Mouse (Mus musculus): Measurements from ENCODE around the gene Tpm4. TPM values are rescaled to one million over a fixed set of nuclear protein-coding genes. Genes with fewer than 3 reads are reported as not detected.
A peak's percentile ranks its signal among the peaks of the same experiment; 100 is the strongest.
"Not testable (repeated sequence)": the region's sequence is repeated elsewhere in the genome, so short reads cannot be mapped to it uniquely, and the experiment has no call there.

The Tpm4 gene
- total RNA-seq (2021): 10 to 100 TPM; 86.3 to 97.2 TPM

DNA sequence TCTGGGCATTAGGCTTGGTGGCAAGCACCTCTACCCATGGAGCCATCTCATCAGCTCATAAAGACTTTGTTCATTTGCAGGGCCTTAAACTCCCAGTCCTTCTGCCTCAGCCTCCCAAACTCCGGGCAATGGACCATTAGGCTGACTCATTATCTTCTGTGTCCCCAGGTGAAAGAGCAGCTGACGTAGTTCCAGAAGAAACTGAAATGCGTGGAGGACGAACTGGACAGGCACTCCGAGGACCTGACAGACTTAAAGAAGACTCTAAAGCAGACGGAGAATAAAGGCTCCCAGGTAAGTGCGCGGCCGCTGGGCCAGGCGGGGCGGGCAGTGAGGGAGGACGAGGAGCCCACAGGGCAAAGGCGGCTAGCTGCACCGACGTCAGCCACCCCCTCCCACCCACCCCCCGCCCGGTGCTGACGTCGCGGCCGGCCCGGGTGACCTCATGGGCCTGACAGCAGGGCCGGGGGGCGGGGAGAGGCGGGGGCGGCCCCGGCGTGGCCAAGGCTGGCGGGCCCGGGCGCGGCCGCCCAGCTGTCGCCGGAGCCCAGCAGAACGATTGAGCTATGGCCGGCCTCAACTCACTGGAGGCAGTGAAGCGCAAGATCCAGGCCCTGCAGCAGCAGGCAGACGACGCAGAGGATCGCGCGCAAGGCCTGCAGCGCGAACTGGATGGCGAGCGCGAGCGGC lies at the start of gene Tpm4:
Gene Tpm4, plus strand, starts transcription at position 220 of the 690 bp plus-strand sequence.
- intact Hi-C loops (cut with DNase I): loop anchor here (10.0 kb wide), 1 partner anchor 210 kb away; no protein-coding TSS in a partner anchor
- DNase-seq: peak; percentile 77 to 79

DNA sequence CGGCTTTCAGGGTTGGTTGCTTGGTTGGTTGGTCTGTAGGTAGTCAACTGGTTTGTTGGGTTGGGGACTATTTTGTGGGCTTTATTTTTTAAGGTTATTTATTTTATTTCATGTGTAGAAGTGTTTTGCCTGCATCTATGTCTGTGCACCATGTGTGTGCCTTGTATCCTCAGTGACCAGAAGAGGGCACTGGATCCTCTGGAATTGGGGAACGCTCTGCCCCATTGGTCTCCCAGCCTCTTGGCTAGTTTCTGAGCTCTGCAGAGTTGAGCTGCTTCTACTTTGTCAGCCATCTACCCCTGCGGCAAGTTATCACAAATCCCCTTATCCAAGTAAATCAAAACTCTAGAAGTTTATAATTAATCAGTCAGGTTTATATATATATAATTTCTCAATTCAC lies 47.2 kb upstream of the Tpm4 start:
- intact Hi-C loops (cut with DNase I): not testable (repeated sequence)

DNA sequence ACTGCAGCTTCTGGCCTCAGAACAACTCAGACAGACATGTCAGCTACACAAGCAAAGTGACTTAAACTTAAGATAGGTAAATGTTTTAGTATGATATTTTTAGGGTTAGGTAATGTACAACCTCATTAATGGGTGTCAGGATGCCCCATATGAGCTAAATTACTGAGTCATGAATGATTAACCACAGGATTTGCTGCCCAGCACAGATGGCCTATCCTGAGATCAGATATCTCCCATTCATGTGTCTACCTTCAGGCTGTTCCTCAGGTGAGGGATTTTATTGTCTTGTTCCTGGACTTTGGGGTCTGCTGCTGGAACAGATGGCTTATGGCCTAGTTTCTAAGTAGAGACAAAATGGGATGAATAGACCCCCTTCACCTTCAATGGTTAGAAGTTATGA lies 38.1 kb upstream of the Tpm4 start:
- DNase-seq; intact Hi-C loops (cut with DNase I): not testable (repeated sequence)

More for the DNA sequence above, 47.2 kb upstream of the Tpm4 start:
- not testable (repeated sequence) for DNase-seq

DNA sequence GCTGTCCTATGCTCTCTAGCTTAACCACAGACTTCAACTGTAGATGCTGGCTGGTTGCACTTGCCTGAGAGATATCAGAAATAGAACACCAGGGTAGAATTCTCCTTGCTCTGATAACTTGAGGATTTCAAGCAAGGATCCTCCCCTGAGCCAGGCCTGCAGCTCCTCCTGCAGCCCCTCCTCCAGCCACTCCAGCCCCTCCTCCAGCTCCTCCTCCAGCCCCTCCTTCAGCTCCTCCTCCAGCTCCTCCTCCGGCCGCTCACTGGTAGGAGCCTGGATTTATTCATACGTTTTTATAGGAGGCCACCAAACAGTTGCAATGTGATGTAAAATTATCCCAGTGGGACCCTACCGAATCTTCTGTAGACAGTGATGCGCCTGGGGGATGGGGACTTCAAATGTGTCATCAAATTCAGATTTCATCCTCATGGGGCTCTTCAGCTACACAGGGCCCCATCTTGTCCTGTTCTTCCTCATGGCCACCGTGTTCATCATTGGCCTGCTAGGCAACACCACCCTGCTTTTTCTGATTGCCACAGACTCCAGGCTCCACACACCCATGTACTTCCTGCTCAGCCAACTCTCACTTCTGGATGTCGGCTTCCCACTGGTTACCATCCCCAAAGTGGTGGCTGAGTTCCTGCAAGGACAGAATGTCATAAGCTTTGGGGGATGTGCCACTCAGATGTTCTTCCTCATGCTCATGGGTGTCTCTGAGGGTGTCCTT lies 35.2 kb upstream of the Tpm4 start:
- intact Hi-C loops (cut with DNase I): loop anchor here (1.0 kb wide), 1 partner anchor 97 kb away; no protein-coding TSS in a partner anchor
- peak; percentile 22 to 33 for DNase-seq

DNA sequence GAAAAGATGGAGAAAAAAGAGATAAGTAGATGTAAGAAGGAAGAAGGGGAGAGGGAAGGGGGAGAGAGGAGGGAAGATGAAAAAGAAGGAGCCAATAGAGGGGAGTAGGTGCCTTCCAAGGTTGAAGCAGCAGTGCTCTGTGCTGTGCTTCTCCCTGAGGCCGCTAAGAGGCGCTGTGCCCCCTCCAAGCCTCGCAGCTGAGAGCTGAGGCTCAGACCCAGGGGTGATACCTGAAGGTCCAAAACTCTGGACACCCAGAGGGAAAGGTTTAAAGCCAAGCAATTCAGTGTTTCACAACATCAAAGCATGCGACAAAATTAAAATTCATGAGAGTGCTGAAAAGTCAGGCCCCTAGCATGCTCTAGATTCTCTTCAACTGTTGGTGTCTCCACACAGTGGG lies 29.6 kb upstream of the Tpm4 start:
- intact Hi-C loops (cut with DNase I): no loop called here
- DNase-seq: no peak

DNA sequence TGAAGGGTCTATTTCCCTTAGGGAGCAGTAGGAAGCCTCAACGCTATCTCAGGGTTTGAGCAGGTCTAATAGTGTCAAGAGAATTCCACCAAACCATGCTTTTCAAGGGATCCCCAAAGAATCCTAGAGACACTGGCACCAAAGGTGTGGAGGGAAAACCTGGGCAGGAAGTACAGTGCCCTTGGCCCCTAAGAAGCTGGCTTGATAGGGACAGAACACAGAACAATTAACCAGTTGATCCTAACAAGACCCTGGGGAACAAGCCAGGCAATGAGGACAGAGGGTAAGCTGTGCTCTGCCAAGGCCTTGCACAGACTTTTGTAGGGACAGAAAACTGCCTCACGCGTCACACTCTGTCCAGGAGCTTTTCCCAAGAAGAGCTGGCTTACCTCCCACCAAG lies 28.0 kb upstream of the Tpm4 start, which contains the start of gene Olfr374:
Gene Olfr374, plus strand, starts transcription at position 301 of the 400 bp plus-strand sequence.
- DNase-seq: no peak
- intact Hi-C loops (cut with DNase I): no loop called here

DNA sequence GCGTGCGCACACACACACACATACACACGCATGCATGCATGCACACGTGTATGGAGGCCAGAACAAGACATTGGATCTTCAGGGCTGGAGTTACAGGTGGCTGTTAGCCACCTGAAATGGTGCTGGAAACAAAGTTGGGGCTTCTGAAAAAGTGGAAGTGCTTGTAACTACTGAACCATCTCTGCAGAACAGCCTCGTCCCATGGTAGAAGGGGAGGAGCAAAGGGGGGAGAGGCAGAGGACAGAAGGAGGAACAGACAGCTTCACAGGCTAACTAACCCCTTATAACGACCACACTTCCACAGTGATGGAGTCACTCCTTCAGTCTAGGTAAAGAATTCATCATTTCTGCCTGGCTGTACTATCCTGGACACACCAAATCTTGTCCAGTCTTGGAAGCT lies 23.9 kb upstream of the Tpm4 start:
- intact Hi-C loops (cut with DNase I): no loop called here
- DNase-seq: no peak

DNA sequence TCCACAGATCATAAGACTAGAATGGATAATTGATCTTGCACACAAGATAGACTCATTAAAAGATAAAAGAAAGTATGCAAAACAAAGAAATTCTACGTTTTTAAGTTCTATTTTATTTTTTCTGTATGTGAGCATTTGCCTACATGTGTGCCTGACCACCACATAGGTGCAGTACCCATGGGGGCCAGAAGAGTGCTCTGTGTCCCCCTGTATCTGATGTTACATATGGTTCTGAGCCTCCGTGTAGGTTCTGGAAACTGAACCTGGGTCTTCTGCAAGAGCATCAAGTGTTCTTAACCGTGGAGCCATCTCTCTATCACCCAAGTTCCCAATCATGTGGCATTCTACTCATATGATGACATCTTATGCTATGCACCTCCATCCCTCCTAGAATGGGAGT lies 22.3 kb upstream of the Tpm4 start:
- DNase-seq: no peak
- intact Hi-C loops (cut with DNase I): no loop called here

DNA sequence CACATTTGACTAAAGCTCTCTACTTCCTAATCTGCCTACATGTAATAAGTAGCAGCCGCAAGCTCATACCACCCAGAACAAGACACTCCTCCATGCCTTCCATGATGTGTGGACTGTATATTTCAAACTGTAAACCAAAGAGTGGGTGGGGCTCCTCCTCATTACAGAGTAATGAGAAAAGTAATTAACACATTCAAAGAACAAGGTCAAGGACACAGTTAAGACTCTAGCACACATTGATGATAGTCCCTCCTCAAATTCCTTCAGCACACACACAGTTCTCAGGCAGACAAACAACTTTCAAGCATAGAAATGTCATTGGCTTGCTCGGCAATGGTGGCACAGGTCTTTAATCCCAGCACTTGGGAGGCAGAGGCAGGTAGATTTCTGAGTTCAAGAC lies 19.6 kb upstream of the Tpm4 start:
- intact Hi-C loops (cut with DNase I): no loop called here
- DNase-seq: no peak

DNA sequence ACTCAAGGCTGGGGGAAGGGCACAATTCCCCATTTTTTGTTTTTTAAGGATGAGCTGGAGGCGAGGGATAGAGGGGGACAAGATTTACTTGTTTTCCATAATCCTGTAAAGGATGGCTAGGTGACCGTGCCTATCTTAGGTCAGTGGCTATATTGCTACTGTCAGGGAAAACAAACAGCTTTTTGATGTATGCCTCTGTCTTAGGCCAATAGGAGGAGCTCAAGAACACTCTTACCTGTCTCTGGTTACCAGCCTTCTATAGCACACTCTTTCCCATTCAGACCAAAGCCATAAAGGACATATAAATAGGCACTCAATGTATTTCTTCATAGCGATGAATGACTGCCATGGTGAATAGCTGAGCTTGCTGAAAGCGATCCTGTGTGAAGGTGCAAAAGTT lies 16.2 kb upstream of the Tpm4 start:
- no peak for DNase-seq
- intact Hi-C loops (cut with DNase I): no loop called here

DNA sequence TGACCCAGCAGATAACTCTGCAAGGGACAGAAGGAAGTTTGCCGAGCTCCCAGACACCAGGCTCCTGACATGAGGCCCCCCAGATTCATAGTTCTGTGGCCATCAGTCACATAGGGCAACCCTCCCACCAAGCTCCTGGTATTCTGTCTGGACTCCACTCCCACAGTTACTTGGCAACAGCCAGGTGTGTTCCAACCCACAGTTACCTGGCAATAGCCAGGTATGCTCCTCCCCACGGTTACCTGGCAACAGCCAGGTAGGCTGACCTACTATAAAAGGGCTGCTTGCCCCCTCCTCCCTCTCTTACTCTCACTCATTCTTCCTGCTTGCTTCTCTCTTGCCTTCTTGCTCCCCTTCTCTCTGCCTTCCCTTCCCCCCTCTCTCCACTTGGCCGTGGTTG lies 13.3 kb upstream of the Tpm4 start:
- DNase-seq; intact Hi-C loops (cut with DNase I): not testable (repeated sequence)

DNA sequence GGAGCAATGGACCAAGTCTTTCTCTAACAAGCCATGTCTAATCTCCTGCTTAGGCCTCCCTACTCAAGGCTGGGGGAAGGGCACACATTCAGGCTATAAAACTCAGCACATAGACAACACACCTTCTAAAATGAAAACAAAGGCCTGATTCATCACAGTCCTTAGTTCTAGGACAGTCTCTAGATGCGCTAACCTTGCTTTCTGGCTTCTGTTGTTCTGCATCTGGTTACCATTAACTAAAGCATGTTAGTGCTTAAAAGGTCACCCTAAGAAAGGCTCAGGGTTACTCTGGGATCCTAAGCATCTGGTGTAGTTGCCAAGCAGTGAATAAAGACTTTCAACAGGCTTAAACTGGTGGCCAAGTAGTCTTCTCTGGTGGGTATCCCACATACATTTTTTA lies 12.8 kb upstream of the Tpm4 start:
- intact Hi-C loops (cut with DNase I): no loop called here
- no peak for DNase-seq

DNA sequence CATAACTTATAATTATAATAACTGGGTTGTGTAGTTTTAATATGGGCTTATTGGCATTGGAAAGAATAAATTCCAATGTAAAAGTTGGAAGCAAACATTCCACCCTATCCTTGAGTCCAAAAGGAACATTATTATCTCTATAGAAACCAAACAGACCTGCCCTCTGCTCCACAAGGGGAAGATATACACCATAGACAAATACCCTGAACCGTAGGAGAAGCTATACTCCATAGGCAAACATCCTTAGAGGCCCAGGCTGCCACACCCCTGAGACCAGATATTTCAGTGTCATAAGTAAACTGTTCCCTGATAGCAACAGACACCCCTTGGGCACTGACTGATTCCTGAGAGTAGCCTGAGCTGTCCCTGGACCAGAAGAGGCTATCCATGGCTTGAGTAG lies 6.9 kb upstream of the Tpm4 start:
- no peak for DNase-seq

DNA sequence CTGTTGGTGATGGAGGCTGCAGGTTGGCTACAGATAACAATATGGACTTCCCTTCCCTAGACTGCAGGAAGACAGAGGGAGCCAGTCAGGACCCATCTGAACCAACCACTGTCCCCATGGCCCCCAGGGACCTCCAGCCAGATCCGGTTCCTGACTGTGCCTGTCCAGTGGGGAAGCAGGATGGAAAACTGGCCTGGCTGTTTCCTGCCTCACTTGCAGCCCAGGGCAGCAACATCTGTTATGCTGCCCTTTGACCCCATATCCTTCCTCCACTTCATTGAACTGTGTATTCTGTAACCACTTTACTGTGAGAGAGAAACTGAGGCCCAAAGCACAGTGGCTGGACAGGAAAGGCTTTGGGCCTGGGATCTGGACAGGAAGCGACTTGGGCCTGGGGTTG lies 3.5 kb upstream of the Tpm4 start:
- intact Hi-C loops (cut with DNase I): loop anchor here (10.0 kb wide), 1 partner anchor 206 kb away; no protein-coding TSS in a partner anchor
- DNase-seq: peak in 1 of 2 experiments; percentile 23

More for the DNA sequence above, 6.9 kb upstream of the Tpm4 start:
- intact Hi-C loops (cut with DNase I): no loop called here

DNA sequence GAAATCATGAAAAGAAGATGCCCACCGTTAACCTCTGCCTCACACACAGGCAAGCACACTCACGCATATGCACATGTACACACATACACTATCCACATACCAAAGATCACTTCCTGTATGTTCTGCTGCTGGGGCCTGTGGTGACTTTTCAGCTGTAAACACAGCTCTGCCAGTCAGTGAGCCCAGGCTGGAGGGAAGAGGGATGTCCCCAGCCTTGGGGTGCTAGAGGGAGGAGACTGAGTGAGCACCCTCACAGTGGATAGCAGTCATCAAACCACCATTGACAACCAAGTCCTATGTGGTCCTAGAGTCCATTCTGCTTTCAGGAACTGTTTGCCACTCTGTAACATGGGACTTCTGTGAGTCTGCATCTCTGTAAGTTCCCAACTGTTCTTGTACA lies 2.9 kb upstream of the Tpm4 start:
- intact Hi-C loops (cut with DNase I): loop anchor here (10.0 kb wide), 1 partner anchor 207 kb away; no protein-coding TSS in a partner anchor
- no peak for DNase-seq

DNA sequence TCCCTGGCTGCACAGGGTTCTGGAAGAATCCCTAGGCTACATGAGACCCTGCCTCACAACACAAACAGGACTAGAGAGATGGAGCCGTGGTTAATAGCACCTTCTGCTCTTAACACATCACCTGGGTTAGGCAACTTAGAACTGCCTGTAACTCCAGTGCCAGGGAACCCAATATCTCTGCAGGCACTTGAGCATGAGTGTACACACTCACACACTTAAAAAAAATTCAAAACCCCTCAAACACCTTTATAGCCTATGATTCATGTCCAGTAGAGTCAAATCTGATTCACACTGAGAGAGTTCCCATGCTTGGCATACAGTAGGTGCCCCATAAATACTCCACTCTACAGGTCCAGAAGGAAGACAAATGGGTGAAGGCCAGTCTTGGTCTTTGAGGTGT lies 2.4 kb upstream of the Tpm4 start:
- intact Hi-C loops (cut with DNase I): loop anchor here (10.0 kb wide), 1 partner anchor 208 kb away; no protein-coding TSS in a partner anchor
- no peak for DNase-seq

DNA sequence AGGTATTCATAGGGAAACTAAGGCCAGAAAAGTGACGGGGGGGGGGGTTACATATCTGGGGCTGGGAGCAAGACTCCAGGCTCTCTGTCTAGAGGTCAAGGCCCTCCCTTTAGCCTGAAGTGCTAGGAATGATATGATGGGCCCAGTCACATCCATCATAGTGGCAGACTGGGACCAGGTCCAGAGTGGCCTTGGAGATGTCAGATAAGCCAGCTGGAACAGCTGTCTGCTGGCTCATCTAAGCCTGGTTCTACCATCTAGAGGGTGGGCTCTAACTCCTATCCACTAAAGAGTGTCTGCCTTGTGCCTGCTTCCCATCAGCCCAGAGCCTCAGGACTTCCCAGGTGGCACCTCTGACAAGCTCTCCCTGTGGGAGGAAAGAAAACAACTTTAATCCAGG lies 1.9 kb upstream of the Tpm4 start:
- DNase-seq: no peak
- intact Hi-C loops (cut with DNase I): loop anchor here (10.0 kb wide), 1 partner anchor 208 kb away; no protein-coding TSS in a partner anchor

DNA sequence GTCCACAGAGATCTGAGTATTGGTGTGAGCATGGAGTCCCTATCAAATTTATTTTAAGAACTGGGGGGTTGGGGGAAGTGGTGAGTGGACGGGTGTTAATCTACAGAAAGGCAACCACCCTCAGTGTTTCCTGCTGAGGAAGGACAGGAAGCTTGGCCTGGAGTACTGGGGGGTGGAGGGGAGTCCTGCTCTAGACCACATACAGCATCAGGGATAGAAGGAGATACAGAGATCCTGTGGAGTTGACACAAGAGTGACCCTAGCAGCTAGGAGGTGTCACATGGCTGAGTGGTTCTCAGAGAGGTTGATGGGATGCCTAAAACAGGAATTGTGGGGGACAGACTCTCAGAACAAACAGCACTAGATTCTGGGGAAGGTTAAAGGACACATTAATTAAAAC lies 1.3 kb upstream of the Tpm4 start:
- no peak for DNase-seq
- intact Hi-C loops (cut with DNase I): loop anchor here (10.0 kb wide), 1 partner anchor 209 kb away; no protein-coding TSS in a partner anchor

DNA sequence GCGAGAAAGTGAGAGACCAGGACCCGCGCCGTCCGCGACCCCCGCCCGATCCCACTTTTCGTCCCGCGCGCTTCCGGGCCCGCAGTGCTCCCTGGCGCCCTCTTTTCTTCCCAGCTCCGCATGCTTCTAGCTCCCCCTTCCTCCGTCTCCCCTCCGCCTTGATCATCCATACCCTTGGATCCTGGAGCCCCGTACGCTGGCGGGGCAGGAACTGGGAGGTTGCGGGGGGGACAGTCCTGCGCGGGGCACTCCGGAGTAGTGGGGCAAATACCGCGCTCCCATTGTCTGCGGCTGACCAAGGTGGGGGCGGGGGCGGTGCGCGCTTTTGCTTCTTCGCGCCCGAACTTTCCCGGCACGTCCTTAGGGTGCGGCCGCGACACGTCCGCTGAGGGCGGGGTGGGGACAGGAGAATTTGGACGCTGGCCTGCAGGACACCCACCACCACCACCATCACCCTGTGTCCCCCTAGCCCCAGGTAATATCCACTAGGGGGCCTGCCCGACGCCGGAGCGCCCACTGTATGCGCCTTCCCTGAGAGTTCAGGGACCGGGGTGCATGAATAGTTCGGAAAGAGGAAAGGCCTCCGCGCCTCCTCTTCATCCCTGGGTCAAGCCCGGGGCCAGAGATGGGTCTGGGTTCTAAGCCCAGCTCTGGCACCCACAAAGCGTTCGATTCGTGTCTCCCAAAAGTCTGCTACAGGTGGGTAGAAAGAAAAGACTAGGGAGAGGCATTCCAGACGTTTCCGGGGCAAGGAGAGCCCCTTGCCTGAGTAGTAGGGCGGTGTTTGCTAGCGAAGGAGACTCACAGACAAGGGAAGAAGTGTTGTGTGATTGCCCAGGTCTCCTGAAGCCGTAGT lies 899 bp downstream of the Tpm4 start:
- DNase-seq: peak; percentile 58 to 63
- intact Hi-C loops (cut with DNase I): loop anchor here (2.0 to 10.0 kb wide), 2 partner anchors 23 to 211 kb away; no protein-coding TSS in a partner anchor

DNA sequence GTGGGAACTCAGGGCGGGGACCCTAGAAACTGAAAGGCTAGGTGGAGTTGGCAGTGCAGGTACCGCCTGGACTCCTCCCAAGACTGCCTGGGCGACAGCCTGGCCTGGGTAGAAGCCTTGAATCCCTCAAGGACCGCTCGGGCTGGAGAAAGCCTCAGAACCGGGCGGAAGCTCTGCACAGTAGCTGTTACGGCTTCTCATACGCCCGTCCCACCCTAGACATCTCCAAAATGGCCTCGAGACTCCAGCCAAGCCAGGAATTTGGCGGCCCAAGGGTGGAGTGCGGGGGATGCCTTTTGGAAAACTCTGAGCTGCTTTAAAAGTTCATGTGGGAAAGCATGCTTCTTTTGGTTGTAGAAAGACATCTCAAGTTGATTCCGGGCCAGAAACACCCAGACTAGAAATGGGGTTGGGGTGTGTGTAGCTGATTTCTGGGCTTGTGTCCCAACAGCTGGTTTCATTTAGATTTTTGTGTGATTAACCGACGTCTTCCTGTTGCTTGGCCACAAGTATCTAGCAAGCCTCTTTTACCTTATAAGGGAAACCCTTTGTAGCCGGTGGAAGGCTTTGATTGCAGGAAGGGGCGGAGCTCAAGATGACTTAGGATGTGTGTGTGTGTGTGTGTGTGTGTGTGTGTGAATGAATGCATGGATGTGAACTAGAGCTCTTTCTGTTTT lies 1.7 kb downstream of the Tpm4 start:
- peak; percentile 69 to 74 for DNase-seq

More for the DNA sequence above, 1.7 kb downstream of the Tpm4 start:
- intact Hi-C loops (cut with DNase I): loop anchor here (2.0 to 10.0 kb wide), 2 partner anchors 22 to 212 kb away; no protein-coding TSS in a partner anchor

All from heart, postnatal 36 days (tissue).